Mouse (Mus musculus) kidney, adult 11 months (tissue): Measurements from ENCODE around the gene Tenm4.

Experiments
- DNase-seq: peaks from one replicate; pipeline ENCODE4 v3.0.0; 2022

The Tenm4 gene

DNA sequence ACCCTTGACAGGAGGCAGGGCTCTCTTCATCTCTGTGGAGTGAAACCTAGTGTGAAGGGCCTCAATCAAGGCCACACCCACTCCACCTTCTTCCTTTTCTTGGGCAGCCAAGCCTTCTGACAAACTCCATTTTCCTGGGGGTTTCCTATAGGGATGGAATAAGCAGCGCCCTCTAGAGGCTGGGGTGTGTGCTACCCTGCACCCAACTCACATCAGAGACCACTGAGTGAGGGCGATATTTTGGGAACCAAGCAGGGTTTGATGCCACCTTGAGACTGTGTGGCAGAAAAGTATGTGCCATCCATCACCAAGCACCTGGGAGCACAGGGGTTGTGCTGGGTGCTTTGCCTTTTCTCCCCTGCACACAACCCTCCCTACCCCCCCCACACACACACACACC lies 483.2 kb downstream of the Tenm4 start:
- DNase-seq: no peak

DNA sequence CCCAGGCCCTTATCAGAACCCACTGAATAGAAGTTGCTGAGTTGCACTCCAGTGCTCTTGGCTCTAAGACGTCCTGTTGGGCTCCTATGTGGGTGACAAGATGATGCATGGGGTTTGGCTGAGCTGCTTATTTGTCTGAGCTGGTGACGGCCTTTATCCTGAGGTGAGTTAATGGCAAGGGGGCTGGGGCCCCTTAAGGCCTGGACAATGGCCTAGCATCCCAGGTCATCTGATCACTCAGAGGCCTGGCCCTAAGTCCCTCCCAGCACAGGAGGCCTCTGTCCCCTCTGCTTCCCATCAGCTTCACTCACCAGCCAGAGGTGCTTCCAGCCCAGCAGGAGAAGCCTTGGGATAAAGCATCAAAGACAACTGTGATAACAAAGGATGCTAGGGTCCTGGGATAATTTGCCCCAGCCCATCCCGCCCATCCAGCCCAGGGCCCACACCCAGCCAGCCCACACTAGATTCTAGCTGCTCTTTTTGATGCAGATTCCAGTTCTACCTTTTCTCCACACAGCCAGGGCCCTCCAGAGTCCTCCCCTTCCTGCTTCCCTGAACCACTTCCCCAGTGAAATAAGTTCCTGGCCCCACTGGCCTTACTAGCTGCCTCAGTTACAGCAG lies 484.2 kb downstream of the Tenm4 start:
- DNase-seq: no peak

DNA sequence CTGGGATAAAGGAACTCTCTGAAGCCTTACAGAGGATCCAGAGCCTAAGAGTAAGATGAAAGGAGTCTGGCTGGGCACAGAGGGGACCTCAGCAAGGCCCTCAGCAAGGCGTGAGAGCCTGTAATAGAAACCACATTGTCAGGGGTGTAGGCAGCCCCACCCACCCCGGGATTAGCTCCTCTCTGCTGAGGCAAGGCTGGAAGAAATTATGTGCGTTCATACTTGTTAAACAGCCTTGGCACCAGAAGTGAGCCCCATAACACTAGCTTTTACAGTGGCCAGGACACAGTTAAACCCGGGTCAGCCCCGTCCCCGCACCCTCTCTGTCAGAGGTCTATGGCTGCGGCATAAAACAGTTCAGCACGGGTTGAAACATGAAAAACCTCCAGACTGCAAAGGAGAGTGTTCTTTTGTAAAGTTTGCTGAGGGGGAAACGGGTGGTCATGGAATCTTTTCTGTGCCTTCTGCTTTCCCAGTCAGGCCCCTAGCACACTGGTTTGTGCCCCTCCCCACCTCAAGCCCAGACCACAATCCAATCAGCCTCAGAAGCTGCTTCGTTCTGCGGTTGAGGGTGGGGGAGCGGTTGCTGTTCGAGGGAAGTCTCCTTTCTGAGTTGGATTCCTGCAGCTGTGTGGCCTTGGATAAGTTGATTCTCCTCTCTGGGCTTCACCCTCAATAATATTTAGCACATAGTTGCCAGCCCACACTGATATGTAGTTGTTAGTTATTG lies 486.2 kb downstream of the Tenm4 start:
- no peak for DNase-seq

DNA sequence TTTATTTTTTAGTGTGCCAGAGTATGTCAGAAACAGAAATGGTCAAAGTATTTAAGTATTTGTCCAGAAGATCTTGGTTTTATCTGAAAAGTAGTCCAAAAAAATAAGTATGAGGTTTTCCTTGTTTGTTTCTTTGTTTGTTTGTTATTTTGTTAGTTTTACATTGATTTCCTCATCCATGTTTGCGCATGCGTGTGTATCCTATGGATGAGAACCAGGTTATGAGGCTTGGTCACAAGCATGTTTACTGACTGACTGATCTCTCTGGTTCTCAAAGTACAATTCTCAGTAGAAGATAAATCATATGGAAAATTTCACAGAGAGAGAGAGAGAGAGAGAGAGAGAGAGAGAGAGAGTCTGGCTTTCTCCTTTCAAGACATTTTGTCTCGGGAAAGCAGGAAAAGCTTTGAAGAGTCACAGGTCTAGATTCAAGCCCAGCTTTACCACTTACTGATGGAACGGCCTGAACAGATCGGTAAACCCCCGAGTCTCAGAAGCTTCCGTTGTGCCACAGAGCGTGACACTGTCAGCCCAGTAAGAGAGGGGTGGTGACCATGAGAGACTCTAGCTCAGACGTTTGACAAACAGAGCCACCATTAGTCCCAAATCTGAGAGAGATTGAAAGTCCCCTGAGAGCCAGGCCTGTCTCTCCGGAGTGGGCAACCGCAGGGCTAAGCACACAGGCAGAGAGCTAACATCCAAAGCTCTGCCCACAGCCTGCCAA lies 487.0 kb downstream of the Tenm4 start:
- DNase-seq: no peak

DNA sequence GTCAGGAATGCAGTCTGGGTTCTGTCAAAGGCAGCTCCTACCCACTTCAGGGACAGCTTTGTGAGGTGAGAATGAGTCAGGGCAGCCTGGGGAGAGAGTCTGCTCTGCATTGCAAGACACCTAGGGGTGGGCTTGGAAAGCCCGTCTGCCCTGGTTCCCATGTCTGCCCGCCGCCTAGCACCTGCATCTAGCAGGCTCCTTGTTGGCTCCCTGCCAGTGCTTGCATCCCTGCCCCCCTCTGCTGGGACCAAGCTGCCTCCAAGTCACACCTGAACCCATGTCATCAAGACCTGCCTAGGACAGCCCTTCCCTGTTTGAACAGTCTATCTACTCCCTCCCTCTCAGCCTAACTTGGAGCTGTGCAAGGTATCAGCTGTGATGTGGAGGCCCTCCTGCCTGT lies 489.9 kb downstream of the Tenm4 start:
- DNase-seq: no peak

DNA sequence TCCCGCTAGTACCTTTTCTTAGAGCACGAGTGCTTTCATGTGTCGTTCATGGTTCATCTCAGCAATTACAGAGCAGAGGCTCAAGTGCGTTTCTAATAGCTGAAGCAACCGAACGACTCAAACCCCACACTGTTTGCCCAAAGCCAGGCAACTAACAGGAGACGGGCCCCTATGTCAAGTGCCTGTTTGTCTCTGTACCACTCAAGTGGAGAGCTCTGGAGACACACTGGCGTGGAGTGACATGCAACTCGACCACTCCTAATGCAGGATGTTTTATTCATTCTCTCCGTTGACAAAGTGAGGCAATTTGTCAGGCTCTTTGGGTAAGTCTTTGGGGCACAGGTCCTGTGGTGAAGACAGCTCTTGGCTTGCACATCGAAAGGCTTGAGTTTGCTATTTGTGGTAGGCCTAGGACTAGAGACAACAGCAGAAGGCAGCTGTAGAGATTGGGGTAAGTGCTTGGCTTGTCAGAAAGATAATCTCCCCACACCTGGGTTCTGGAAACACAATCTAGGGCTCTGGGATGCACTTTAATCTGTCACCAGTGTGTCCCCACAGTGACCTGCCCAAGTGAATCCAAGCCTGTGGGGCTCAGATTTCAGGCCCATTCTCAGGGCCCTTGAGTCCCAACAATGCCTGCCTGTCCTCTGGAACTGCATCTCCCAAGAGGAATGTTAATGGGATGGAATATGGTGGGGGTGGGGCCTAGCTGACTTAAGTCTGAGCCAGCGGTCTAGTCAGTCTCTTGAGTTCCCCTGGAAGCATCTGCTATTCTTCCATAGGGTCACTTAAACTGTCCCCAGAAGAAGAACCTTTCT lies 490.5 kb downstream of the Tenm4 start:
- DNase-seq: no peak

DNA sequence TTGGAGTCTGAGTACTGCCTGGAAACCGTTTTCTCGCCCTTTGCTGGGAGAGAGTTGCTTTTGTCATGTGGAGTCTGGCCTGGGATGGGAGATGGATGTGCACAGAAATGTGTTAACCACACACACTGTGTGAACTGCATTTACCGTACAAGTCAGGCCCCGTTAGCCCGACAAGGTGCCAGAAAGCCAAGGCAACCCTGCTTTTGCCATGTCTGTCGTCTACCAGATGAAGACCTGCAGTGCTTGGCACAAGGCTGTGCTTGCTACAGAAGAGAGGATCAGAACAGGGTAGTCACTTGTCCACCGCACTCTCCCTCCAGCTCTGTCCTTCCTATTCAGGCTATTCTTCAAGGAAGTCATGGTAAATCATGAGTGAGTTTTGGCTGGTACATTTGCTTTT lies 492.3 kb downstream of the Tenm4 start:
- no peak for DNase-seq

DNA sequence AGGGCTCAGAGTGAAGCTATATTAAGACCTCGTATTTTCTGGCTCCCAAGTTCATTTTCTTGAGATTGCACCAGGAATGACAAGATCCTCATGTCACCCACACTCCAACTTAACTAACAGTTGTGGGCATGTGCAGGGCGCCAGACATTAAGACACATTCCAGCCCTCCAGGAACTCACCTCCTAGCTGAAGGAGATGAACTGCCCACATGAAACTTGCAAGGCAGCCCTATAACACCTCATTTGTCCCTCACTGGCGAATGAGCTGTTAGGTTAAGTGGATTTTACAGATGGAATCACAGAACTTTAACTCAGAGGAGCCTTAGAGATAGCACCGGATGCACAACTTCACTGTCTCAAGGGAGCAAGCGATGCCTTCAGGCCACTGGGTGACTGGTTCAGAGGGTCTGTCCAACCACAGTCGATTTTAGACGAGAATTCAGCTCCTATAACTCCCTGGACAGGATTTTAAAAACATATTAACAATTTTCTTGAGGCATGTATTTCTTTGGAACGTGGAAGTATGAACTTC lies 495.4 kb downstream of the Tenm4 start:
- no peak for DNase-seq

DNA sequence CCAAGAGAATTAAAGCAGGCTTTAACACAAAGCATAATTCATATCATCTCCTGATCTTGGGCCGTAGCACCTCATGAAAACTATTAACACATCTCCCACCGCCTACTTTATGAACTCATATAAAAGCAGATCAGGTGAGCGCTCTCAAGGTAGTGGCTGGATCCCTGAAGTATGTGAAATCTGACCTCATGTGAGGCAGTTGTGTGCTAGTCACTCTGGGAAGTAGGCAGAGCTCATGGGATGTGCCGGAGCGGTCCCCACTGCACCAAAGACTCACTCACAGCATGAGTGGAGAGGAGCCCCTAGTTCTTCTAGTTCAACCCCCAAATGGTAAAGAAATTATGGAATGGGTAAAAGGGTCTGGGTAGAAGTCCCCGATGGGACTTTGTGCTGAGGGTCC lies 496.6 kb downstream of the Tenm4 start:
- no peak for DNase-seq

DNA sequence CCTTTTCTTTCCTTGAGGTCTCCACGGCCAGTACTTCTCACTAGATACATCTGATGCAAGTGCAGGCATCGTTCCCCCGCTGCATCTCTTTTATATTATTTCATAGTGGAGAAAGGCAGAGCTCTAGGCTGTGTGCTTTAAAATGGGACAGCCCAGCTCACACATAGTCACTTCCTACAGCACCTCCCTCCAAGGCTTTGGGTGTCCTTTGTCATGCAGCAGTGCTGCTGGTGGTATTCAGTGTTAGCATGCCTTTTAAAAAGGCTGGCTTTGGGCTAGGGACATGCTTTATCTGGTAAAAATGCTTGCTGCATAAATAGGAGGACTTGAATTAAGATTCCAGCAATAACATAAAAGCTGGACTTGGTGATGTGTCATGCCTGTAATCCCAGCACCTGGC lies 499.0 kb downstream of the Tenm4 start:
- DNase-seq: no peak

DNA sequence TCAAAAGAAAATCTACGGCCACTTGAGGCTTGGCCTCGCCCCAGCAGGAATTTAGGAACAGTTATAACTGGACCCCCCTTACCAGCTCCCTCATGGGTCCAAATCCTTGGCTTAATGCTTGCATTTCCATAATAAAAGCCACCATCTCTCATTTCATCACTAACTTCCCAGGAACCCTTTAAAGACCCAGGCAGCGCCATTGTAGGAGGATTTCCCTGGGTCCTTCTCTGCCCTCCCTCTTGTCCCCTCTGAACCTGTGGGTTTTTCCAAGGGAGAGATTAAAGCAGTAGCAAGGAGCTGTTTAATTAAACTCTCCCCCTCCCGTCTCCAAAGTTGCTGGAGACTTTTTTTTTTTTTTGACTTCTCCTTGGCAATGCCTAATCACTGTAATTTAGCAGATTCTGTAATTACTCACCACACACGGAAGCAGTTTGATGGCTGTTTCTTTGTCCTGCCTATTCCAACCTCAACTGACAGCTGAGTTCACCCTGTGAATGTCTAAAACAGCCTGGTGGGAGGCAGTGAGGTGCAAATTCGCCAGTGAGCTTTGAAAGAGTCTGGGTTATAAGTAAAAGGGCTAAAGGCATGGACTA lies 501.4 kb downstream of the Tenm4 start:
- no peak for DNase-seq

DNA sequence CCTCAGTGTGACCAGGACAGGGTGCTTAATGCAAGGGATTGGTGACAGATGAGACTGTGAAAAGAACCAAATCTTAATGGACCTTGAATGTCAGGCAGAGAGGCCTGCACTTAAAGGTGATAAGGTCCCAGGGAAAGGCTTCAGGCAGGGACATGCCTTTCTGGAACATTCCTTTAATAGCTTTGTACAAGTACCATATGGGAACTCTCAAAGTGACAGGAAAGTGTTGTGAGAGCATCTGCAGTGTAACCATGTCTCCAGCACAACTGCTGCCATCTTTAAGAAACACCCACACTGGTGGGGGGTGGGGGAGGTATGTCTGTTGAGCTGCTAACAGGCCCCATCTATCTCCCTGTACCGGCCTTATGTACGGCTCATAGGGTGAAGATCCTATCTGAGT lies 506.0 kb downstream of the Tenm4 start:
- no peak for DNase-seq

DNA sequence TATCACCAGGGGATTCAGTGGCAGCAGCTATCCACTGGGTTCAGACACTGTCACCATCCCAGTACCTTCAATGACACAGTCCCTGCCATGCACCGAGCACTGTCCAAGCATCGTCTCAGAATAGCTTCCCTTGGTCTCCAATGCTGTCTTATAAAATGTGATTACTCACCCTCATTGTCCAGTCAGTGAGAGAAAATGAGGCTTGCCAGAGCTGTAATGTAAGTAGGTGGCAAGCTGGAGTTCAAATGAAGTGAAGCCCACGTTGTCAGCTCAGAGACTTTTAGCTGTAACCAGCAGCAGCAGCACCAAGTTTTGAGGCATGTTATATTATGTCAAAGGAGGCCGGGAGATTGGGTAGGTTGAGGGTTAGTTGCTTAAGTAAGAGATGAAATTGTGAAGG lies 507.2 kb downstream of the Tenm4 start:
- no peak for DNase-seq

DNA sequence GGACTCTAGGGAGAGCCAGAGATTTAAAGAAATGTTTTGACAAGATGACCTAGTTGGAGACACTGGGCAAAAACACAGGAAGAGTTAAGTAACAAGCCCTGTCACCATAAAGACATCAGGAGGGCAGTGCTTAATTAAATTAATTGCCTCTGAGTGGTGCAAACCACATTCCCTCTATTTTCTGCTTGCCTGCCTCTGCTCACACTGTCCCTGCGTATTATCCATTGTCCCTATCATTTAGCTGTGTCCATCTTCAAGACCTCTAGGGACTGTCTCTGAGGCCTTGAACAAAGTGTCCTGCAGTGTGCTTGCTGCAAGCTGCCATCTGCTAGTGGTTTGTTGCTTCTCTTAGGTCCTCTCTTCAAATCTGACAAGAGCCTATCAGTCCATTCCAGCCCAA lies 508.7 kb downstream of the Tenm4 start:
- DNase-seq: no peak

DNA sequence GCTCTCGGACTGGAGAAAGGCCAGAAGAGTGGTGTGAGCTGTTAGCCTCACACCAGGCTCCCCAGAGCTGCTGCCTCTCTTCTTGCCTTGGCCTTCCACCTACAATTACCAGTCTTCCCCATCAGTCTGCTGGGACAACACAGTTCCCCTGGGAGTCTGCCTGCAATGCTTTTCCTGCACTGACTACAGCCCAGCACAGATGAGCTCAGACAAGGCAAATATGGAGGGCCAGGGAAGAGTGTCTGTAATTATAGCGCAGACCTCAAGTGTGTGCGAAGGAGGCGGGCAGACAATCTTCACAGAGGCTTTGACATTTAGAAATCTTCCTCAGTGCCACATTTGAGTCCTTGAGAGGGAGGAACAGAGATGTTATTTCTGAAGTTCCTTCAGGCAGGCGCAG lies 509.4 kb downstream of the Tenm4 start:
- DNase-seq: no peak

DNA sequence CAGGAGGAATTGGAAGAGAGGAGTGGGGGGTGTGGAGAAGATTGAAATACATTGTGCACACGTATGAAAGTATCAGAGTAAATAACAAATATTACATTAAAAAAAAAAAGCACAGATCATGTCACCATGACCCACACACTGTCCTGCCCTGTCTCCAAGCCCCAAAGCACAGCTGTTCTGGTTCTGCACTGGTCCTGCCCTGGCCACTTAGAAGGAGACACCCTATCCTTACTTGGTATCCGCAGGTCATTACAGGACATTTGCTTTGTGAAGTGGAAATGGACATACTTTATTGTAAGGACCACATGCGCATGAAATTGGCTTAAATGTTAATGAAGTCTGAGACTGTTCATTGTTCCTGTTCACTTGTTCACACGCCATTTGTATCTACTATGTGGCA lies 510.8 kb downstream of the Tenm4 start:
- DNase-seq: no peak

DNA sequence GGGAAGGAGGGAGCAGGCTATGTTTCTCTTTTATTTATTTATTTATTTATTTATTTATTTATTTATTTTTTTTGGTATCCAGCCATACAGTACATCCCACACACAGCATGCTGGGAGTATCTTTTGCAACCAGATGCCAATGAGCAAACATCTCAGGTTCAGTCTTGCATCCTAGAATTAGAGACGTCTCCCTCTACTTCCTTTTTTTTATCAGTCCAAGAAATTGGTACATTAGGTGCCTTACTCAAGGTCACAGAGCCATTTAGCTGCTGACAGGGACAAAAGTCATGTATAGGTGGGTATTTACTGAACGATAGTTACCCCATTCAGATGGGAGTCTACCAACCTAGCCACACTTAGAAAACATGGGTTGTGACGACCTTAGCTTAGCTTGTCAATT lies 517.1 kb downstream of the Tenm4 start:
- DNase-seq: no peak

DNA sequence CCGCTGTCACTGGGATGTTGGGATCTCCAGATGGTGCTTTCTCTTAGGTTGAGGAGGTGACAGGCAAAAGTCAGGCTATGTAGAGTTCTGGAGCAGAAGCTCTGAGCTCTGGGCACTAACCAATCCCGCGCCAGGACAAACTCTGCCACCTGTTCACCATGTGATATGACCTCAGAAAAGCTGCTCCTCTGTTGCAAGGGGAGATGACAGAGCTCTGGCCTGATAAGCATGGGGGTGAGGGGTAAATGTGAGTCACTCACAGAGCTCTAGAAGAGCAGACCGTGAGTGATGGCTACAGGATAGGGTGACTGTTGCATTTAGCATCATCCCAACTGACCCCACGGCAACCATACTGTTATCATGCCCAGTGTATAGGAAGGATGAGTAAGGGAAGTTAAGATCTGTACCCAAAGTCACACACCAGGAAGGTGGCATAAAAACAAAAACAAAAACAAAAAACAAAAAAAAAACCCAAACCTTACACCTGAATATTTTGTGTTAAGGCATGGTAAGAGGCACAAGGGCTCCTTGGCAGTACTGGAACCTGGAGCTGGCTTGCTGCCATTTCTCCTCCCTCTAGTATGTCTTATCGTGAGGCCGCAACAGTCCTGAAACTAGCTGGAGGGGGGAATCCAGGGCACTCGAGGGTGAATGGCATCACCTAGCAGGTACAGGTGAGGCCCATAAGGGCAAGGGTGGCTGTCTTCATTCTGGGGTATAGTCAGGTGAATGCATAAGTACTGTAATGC lies 530.2 kb downstream of the Tenm4 start:
- no peak for DNase-seq

DNA sequence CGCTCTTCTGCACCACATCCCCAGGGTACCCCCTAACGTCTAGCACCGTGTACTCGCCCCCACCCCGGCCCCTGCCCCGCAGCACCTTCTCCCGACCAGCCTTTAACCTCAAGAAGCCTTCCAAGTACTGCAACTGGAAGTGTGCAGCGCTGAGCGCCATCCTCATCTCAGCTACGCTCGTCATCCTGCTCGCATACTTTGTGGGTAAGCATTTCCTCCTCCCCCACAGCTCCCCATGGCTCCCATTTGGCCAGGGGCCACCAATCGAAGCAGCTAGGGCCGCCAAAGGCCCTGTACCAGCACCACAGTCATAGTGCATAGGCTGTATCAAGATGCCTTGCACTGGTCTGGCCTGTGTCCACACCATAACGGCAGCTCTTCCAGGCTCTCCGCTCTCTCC lies 532.9 kb downstream of the Tenm4 start:
- DNase-seq: no peak

DNA sequence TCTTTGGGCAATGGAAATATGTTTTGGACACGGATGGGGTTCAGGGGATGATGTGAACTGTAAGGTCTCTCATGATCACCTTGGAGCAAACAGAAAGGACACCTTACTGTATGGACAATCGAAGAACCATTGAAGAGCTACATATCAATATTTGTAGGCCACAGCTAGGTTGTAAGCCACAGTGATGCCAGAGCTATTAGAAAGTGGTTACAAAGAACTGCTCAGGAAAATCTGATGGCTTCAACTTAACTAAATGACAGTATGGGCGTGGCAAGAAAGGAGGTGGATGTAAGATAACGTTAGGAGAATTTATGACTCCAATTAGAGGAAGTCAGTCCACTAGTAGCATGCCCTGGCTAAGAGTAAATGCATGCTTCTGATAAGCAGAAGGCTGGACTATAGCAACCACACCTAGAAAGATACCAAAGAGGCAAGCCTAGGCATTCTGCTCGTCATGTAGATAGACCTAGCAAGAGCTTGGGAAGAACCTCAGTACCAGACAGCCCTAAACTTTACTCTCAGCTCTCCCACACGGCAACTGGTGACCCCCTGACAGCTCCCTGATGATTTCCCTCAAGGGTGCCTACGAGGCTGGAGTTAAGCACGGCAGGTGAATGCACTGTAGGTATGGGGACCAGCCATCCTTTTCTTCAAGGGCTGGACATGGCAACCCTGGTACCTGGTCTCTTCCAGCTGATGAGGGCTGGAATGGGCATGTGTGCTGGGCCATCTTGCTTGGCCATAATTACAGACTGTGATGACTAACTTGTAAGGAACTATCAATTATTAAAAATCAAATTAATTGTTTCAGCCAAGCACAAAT lies 534.5 kb downstream of the Tenm4 start:
- DNase-seq: no peak

DNA sequence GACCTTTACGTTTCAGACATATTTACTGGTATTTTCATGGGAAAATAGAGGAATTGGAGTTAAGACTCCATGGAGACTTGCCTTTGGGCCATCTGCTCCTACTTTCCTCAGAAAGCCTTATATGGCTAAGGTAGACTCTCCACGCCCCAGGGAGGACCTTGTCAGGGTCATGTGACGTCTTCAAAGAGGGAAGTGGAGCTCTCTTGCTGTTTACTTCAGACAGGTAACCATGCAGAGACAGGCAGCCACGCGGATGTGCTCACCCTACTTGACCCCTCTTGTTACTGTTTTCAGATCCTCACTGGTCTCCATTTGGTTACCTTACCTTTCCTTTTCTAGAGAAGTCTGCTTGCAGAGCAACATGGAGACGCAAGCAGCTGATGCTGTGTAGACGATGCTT lies 535.5 kb downstream of the Tenm4 start:
- DNase-seq: no peak
